Mouse (Mus musculus): Measurements from ENCODE around the gene Hspe1.
"Not testable (repeated sequence)": the region's sequence is repeated elsewhere in the genome, so short reads cannot be mapped to it uniquely, and the experiment has no call there.

Hspe1 gene

DNA sequence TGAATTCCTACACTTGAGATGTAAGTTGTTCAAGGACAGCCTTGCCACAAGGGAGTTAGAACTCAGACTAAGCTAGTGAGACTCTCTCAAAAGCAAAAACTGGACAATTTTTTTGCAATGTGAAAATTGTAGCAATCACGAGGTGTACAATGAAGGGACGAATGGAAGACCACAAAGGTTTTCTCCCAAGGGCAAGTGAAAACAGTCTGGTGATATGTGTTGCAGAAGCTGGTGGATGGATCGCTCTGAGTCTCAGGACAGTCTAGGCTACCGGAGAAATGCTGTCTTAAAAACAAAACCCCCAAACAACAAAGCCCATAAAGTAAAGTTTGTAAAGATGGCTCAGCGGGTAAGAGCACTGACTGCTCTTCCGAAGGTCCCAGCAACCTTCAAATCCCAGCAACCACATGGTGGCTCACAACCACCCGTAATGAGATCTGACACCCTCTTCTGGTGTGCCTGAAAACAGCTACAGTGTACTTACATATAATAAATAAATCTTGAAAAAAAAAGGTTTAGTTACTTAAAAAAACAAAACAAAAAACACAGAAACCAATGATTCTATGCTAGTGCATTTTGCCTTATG lies 2.1 kb upstream of the Hspe1 start:
- no peak for DNase-seq

DNA sequence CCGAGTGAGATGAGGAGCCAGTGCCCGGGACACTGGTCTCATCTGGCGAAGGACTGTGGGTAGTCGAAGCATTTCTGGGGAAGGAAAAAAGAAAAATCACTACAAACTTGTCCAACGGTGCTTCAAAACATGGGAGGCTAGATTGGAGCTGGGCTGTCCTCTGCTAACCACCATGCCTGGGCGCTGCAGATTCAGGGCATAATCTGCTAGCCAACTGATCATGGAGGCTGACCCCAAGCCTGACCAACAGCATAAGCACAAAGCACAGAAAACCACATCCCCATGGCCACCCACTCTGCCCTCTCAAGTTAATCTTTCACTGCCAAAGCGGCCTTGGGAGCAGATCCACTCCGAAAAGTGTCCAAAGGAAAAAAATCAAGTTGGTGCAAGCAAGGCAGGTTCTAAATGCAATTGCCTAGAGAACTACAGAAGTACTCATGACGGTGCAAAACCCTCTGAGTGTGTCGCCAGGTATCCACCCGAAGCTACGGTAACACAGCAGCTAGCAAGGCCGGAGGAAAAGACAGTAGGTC lies 998 bp upstream of the Hspe1 start:
- peak; percentile 9 to 44 for DNase-seq

DNA sequence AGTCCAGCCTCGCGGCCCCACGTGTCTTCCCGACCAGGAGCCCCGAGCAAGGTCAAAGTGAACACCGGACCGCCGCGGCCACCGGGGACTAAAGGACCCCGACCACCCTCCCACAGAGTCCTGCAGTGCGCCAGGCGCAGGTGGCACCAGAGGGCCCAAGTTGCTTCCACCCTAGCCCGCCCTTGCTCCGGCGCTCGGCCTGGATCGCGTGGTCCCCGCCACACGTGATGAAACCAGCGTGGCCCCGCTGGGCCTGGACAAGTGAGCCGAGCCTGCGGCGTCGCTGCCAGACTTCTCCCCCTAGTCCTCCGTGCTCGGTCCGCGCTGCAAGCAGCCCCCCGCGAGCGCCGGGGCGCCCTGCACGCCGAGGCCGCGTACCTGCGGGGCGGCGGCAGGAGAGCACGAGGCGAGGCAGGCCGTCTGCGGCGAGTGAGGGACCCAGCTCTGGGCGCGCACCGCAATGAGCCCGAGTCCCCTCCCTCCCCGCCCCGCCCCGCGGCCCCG lies 479 bp upstream of the Hspe1 start:
- DNase-seq: peak in 1 of 2 experiments; percentile 85

DNA sequence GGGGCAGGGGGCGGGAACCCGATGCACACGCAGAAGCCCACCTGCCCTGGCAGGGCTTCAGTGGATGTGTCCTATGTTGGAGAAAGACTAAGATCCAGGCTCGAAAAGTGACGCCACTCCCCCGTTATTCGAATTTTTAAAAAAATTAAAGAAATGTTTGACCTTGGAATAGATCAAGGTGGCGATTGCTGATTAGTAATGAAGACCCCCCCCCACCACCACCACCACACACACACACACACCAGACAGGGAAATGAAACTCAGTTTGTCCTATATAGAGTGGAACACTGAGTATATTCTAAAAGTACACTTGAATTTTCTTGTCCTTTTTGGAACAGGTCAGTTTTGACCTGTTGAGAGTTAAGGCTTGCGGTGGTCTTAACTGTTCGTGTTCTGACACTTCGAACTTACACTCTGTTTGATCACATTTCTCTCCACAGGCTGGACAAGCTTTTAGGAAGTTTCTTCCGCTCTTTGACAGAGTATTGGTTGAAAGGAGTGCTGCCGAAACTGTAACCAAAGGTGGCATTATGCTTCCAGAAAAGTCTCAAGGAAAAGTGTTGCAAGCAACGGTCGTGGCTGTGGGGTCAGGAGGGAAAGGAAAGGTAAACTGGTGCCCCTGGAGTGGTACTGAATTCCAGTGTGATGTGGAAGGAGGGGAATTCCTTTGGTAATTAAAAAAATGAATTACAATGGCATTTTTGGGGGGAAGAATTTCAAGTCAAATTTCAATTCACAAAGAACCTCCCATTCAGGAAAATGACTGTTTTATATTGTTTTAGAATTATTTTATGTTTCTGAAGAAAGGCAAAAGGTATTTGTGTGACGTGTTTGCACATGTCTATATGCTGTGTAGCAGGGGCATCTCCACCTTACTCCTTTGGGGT lies 922 bp downstream of the Hspe1 start:
- DNase-seq: no peak

DNA sequence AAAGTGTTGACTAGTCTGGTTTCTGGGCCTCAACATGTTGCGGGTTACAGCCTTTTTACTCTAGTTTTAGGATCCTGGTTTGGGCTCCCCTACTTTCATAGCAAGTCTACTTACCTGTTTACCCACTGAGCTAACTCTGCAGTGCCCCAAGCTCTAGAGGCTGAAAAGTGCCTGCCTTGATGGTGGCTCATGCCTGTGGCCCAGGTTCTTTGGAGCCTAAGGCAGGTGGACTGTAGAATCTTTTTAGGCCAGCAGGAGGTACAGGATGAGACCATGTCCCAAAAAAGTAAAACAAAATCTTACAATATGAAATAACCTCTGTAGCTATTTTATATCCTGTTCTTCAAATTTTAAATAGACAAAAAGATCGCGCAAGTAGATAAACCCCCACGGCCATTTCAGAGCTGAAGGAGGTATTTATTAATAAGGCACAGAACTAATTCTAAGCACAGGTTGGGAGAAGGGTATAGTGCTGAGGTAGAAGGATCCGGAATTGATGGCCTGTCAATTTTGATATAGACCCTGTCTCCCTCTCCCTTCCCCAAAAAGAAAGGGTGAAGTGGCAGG lies 1.6 kb downstream of the Hspe1 start:
- no peak for DNase-seq

DNA sequence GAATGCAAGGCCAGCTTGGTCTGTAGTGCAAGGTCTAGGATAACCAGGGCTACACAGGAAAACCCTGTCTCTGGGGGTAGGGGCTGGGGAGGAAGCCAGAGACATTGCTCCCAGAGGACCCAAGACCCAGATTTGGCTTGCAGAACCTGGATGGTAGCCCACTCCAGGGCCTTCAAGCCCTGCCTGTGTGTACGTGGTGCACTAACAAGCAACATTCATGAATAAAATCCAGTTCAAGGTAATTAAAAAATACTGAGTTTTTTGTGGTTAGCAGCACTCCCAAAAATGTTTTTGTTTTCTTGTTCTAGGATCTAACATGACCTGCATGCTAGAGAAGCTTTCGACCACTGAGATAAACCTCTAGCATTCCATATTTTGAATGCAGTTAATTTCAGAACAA lies 4.1 kb downstream of the Hspe1 start:
- DNase-seq: no peak

DNA sequence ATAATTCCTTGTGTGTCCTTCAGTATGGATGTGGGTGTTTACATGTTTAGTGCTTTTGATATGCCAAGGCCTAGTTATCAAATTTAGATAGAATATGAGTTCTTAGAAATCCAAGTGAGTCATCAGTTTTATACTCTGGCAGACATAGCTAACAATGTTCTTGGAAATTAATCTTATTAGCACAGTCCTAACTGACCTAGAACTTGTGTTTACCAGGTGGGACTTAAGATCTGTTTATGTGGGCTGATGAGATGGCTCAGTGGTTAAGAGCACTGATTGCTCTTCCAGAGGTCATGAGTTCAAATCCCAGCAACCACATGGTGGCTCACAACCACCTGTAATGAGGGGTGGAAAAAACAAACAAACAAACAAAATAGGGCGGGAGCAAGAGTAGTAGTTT lies 4.5 kb downstream of the Hspe1 start:
- DNase-seq: no peak

DNA sequence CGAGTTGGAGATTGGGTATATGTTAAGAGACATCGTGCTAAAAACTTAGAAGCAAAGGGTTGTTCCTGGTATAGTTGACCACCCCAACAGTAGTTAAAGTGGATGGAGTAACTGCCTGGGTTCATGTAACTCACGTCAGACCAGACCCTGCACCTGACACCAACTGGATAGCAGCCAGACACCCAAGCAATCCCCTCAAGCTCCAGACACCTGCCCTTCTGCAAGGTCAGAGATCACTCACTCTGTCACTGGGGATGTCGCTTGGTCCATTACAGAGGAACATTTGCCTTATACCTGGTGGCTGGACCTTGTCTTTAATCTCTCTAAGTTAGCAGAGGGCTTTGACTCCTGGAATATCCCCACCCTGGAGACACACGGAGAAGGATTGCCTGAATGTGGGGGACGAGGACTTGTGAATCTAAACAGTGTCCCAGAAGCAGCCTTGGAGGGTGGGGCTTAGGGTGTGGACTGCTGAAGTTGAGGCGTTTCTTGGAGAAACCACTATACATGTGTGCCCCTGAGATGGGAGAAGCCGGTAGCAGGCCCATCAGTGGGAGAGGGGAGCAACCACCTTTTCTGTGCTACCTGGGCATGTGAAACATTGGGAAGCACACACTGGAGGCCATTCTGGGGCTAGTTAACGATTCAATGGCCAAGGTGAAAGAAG lies 19.1 kb downstream of the Hspe1 start:
- no peak for DNase-seq

DNA sequence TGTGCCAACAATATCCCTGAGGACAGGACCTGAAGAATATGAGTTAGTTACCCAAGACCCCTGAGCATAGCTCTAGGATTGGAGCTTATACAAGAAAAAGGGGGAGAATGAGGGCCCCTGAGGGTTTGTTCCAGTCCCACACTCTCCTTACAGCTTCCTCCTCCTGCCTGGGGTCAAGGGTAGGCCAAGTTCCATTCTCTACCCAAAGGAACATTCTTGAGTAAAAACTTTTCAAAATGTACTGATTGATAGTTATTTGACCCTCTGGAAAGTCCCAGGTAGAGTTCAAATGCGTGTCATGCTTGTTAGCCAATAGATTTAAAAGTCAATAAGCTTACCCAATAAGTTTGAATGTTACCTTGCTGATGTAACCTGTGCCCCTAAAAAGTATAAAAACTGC lies 19.7 kb downstream of the Hspe1 start:
- DNase-seq: no peak

DNA sequence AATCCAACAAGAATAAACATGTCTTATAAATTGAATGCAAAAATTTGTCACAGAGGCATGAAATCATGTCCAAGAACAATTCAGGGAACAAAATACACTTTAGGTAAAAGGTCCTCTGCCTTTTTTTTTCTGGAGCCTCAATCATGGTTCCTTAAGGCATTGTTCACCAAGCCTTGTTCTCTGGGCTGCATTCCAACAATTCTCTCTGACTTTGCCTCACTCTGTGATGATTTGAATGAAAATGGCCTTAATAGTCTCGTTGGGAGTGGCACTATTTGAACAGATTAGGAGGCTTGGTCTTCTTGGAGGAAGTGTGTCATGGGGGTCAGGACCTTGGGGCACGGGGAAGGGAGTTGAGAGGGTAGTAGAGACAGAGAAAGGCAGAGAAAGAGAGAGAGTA lies 20.5 kb downstream of the Hspe1 start:
- no peak for DNase-seq

DNA sequence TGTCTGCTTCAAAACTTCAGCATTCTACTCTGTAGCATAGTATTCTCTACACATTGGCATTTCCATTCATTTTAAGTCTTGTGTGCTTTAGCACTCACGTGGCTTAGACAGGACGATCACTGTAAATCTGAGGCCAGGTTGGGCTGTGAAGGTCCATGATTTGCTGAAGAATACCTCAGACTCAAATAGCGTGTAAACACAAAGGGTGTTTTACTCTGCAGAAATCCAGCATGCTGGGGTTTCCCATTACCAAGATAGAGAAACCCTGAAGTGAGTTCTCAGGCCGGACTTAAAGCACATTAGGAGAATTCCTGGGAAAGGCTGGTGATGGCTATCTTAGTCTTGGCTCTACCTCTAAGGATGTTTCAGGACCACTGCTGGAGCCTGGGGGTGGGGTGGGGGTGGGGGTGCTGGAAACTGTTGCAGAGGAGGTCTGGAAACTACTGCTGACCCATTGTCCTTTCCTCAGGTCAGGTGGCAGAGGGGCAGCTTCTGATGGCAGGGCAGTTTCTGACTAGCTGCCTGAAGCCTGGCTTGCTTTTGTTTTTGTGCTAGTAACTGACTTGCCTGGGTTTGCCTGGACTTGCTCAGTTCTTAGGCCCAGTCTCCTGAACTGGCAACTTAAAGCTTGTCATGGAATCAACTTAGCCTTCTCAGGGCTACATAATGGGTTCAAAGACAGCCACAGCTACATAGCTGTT lies 21.3 kb downstream of the Hspe1 start:
- no peak for DNase-seq

DNA sequence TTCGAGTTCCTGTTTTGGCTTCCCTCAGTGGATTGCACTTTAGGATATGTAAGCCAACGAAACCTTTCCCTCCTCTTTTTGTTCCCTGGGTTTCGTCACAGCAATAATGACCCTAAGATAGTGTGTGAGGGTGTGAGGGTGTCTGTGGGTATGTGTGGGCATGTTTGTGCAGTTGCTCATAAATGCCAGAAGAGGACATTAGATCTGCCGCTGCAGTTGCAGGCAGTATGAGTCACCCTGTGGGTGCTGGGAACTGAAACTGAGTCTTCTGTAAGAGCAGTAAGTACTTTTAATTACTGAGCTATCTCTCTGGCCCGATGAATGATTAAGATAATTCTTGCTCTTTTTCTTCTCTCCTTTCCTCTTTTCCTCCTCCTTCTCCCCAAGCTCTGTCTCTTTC lies 35.1 kb downstream of the Hspe1 start:
- no peak for DNase-seq

DNA sequence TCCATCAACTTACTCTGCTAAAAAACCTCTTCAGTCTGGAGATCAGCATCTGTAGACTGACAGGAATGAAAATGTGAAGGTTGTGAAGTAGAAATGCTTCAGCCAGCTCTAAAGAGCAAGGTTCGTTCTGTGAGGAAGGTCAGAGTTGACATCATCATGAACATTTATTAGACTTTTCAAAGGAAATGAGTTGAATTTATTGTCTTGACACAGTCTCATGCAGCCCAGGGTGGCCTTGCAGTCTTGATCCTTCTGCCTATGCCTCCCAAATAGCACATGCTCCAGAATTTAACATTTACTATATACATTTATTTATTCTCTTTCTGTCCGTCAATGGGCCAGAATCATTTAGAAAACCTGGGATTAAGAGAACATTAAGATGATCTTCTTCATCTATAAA lies 35.6 kb downstream of the Hspe1 start:
- no peak for DNase-seq

DNA sequence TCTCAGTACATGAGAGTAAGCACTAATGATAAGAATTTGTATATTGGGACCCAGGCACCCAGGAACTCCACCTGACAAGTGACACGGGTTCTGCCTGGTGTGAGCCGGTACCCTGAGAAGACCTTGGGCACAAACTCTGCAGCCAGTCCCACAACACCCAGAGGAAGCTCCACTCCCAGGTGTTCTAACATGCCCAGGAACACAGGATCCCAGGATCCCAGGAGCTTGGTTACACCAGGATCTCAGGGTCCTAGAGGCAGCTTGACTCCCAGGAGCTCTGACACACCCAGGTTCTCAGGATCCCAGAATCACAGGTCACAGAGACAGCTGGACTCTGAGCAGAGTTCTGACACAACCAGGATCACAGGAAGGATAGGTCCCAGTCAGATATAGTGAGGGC lies 36.2 kb downstream of the Hspe1 start:
- not testable (repeated sequence) for DNase-seq

DNA sequence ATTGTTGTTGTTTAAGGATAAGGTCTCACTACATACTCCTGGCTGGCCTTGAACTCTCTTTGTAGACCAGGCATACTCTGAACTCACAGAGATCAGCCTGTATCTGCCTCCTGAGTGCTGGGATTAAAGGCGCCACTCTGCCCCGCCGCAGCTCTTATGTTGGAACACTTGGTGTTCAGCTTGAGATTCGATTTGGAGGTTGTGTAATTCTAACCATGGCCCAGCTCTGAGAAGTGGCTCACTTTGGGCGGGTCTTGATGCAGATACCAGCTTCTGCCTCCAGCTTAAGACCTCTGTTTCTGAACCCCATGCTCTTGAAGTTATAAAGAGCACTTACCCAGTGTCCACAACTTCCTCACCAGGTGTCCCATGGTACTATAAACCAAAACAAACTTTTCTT lies 41.8 kb downstream of the Hspe1 start:
- no peak for DNase-seq

DNA sequence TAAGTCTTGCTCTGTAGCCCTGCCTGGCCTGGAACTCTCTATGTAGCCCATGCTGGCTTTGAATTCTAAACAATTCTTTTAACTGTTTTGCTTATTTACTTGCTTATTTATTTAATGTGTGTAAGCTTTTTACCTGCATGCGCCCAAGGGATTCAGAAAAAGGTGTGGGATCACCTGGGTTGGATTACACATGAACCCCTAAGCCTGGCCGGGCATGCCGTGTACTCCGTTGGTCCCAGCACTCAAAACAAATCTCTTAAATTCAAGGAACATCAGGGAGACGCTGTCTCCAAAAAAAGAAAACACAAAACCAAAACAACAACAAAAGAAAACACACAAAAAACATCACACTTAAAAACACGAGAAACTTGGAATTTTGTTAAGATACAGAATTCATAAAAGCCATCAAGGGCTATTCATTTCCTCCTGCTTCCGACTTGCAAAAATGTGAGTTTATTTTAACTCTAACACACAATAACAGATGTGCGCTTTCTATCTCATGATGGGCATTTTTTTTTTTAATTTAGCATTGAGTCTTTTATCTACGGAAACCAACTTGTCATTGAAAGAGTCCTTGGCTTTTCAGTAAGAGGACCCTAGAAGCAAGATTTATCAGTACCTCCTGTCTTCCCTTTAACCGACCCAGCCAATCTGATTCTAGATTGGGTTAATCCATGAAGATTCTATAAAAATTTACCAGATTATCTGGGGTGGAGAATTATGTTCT lies 42.4 kb downstream of the Hspe1 start:
- peak; percentile 16 to 27 for DNase-seq

DNA sequence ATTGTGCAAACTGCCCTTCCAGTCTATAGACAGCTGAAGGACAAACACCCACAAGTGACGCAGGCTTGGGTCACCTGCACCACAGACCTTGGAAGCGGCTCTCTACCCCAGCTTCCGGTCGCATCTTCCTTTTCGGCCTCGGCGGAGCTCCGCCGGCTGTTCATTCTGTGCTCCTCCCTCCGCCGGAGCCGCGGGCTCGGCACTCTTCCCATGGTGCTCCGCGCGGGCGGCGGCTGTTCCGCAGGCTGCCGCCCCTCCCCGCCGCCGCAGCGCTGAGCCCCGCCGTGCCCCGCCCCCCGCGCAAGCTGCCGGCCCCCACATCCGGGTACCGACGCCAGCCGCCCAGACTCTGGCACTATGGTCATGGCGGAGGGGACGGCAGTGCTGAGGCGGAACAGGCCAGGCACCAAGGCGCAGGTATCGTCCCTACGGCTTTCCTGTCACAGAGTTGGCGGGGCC lies 43.0 kb downstream of the Hspe1 start, which contains the start of gene Mob4:
TSS of gene Mob4 (plus strand) at position 289 of the 459 bp plus-strand sequence.
- peak; percentile 99 for DNase-seq

DNA sequence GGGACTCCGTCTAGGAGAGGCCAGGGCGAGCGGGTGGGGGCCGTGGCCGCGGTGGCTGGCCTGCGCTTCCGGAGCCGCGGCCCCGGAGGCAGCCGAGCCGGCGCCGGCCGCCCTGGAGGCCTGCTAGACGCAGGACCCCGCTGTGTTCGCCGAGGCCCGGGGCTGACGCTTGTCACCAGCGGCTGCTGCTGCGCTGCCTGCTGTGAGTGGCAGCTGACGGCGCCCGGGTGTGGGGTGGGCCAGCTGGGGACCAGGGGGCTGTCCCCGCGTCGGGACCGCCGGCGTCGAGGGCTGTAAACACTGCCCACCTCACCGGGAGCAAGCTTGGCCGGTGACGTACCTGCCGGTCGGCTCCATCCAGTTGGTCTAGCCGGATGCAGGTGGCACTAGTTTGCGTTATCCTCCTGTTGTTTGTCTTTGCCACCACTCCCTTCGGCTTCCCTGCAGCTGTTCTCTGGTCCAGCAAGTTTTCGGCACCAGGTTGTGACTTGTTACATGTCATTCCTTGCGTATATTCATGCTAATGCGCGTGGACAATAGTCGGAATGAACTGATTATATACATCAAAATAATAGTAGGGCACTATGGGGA lies 43.6 kb downstream of the Hspe1 start:
- no peak for DNase-seq

DNA sequence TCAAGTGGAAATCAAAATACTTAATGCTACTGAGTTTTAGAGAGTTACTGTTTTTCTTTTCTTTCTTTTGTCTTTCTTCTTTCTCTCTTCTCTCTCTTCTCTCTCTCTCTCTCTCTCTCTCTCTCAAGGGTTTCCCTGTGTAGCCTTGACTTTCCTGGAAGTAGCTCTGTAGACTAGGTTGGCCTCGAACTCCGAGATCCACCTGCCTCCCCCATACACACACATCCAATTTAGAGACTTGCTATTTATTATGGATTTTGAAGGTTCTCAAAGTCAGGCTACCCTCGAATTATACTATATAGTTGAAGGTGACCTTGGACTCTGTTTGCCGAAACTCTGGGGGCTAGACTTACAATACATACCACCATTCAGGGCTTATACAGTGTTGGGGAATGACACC lies 44.4 kb downstream of the Hspe1 start:
- DNase-seq: no peak

DNA sequence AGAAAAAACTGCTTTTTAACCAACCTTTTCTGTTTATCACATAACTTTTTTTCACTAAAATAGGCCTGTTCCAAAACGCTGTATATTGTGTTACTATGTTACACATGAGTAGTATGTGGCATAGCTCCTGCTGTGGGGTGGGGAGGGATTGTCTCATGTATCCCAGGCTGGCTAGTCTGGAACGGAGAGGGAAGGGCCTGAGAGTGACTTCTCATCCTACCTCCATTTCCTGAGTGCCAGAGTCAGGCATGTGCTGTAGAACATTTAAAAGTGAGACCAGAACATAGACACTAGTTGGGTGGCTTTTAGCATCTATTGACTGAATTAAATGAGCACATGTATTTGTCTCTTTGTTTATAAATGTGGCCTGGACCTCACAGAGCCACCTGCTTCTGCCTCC lies 45.2 kb downstream of the Hspe1 start:
- DNase-seq: no peak

DNA sequence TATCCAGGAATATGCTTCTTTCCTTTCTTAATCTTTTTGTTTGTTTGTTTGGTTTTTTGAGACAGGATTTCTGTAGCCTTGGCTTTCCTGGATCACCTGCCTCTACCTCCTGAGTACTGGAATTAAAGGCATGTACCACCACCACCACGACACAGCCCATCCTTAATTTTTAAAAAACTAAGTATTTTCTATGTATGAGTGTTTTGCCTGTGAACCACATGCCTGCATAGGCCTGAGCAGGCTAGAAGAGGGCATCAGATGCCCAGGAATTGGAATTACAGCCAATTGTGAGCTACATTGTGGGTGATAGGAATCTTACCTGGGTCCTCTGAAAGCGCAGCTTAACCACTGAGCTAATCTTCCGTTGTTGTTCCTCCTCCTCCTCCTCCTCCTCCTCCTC lies 46.4 kb downstream of the Hspe1 start:
- DNase-seq: no peak
